Mouse (Mus musculus): ENCODE measurements around the gene Abhd15. TPM values are rescaled to one million over a fixed set of nuclear protein-coding genes. Genes with fewer than 3 reads are reported as not detected.

The Abhd15 gene
- polyA plus RNA-seq, 1 experiment = 10.4 TPM

DNA sequence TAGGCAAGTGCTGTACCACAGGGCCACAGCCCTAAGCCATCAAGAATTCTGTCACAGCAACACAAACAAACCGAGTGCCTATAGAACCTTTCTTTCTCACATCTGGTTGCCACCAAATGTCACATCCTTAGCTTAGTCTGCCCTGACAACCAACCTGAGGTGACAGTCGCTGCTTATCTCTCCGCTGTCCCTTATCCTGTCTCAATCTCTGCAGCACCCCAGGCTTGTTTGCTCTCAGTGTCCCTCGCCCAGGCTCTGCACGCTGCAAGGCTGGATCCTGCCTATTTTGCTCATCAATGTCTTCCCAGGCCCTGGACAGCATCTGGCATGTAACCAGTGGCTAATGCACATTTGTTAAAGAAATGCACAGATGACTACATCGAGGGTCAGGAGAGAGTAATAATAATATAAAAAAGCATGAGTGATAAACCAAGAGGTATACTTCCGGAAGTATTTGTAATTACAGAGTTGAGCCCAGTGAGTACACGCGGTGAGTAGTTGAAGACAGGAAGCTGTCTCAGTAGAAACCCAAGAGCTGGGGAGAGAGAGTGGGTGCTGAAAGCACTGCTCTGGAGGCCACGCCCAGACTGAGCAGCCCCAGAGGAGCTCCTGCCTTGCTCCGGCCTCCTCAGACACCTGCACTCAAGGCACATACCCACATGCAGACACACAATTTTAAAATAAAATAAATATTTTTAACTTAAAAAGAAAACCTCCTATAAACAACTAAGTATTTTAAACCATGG lies 31.2 kb upstream of the Abhd15 start:
- no peak for TF ChIP-seq POLR2A (IDR thresholded peaks at IDR 0.05; ENCODE audit: borderline replicate concordance, low read depth, low read length)
- no peak for TF ChIP-seq CTCF (IDR thresholded peaks at IDR 0.05; ENCODE audit: low read depth, low read length)
- H3K4me1 ChIP-seq (ENCODE audit: control insufficient read depth, insufficient read depth, low read length) = peaks cover 64% of the 10 kb centered on the region
- H3K27ac ChIP-seq (ENCODE audit: insufficient read depth, low read depth, low read length) = peak overlapping the region; percentile 60
- H3K4me3 ChIP-seq (ENCODE audit: insufficient read depth, low read length) = no peak overlapping the region

DNA sequence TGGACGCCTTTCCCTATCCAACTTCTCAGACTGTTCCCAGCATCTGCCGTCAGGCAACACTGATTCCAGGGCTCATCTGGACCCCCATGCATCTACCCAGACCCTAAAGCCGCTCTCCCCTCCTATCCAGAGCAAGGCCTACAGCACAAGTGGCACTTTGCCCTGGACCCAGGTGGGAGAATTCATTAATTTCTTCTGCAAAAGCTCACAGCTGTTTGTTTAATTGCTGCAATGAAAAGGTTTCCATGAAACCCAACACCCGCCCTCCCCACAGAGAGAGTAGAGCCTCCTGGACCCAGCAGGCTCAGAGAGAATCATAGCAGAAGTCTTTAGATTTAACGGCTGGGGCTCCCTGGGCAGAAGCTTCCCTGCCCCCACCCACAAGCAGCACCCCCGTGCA lies 29.7 kb upstream of the Abhd15 start:
- Histone ChIP-seq H3K4me1 (ENCODE audit: control insufficient read depth, insufficient read depth, low read length) (peaks cover 67% of the 10 kb centered on the region), H3K4me3 (ENCODE audit: insufficient read depth, low read length) (no peak overlapping the region), H3K27ac (ENCODE audit: insufficient read depth, low read depth, low read length) (no peak overlapping the region)
- TF ChIP-seq POLR2A (IDR thresholded peaks at IDR 0.05; ENCODE audit: borderline replicate concordance, low read depth, low read length) (no peak), CTCF (IDR thresholded peaks at IDR 0.05; ENCODE audit: low read depth, low read length) (no peak)

DNA sequence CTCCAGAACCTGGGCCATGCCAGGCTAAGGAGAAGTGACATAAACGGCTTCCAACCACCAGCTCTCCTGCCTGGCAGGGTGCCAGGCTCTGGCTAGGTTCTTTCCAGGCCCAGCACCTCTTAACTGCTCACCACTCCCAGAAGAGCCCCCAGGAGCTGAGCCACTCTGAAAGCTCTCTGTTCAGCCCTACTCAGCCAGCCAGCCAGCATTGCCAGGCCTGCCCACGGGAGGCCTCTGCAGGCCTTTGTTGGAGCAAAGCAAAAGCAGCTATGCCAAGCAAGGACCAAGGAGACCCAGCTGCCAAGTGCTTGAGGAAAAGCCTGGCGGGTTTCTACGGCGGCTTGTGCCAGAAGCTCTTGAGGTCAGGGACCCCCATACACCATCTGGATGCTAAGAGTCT lies 28.1 kb upstream of the Abhd15 start:
- no peak overlapping the region for H3K27ac ChIP-seq (ENCODE audit: insufficient read depth, low read depth, low read length)
- no peak overlapping the region for H3K4me3 ChIP-seq (ENCODE audit: insufficient read depth, low read length)
- H3K4me1 ChIP-seq (ENCODE audit: control insufficient read depth, insufficient read depth, low read length) = peaks cover 72% of the 10 kb centered on the region
- TF ChIP-seq CTCF (IDR thresholded peaks at IDR 0.05; ENCODE audit: low read depth, low read length) (no peak), POLR2A (IDR thresholded peaks at IDR 0.05; ENCODE audit: borderline replicate concordance, low read depth, low read length) (no peak)

DNA sequence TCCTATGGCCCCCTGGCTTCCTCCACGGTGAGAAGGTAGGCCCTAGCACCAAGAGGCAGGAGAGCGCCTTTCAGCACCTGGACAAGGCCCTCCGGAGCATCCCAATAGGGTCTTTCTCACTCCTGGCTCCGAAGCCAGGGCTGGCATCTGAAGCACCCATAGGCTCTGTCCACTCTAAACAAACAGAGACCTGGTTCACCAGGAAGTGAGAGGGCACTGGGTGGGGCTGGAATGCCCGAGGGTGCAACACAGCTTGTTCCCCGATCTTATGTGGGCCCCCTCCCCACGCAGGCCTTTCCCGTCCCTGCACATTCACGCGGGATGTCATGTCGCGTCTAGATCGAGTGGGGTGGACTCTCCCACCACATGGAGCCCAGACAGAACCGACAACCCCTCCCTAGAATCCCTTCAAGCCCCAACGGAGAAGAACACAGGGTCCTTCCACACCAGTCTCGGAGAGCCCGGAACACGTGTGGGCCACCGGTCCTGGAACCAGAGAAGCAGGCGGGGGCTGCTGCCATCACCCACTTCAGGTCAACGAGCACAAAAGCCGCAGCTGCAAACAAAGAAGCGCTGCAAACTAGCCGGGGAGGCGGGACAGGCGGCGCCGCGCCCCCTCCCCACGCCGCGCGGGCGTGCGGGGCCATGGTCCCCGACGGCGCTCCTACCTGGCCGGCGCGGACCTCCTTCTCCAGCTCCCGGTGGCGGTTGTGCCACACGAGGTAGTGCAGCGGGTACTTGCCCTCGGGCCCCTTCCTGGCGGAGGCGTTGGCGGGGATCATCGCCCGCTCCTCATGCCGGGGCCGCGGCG lies 25.9 kb upstream of the Abhd15 start:
- Histone ChIP-seq H3K4me3 (ENCODE audit: insufficient read depth, low read length) (peak overlapping the region; percentile 88), H3K27ac (ENCODE audit: insufficient read depth, low read depth, low read length) (0 out of 2 replicates have a peak overlapping the region, but pooled peaks have one; percentile 12), H3K4me1 (ENCODE audit: control insufficient read depth, insufficient read depth, low read length) (peaks cover 53% of the 10 kb centered on the region)
- TF ChIP-seq CTCF (IDR thresholded peaks at IDR 0.05; ENCODE audit: low read depth, low read length) = no peak
- TF ChIP-seq POLR2A (IDR thresholded peaks at IDR 0.05; ENCODE audit: borderline replicate concordance, low read depth, low read length) = no peak

DNA sequence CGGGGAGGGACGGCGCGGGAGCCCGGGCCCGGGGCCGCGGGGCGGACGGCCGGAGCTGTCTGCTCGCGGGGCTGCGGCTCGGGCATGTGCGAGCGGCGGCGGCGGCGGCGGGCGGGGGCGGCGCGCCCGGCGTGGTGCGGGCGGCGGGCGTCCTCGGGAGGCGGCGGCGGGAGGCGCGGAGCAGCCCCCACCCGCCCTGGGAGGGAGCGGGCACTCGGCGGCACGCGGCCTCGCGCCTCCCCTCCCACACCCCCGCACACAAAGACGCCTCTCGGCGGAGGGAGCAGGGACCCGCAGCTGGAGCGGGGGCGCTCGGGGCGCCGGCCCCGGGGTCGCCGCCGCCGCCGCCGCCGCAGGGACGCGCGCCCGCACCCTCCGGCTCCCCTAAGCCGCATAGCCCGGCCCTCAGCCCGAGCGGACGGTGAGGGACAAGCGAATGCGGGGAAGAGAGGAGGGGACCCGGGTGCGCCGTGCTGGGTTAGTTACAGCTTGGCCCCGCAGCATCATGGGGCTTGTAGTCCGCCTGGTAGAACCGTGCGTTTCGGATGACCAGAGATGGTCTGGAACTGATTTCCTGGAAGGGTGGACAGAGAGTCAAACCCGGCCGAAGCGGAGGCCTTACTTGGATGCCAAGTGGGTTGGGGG lies 25.2 kb upstream of the Abhd15 start, which contains the start of gene Ankrd13b:
Gene Ankrd13b (minus strand): TSS at position 88 of the 645 bp plus-strand sequence.
- Histone ChIP-seq H3K27ac (ENCODE audit: insufficient read depth, low read depth, low read length) (0 out of 2 replicates have a peak within 1 kb of the TSS, but pooled peaks have one; percentile 12), H3K4me1 (ENCODE audit: control insufficient read depth, insufficient read depth, low read length) (peaks cover 50% of the 10 kb centered on the region), H3K4me3 (ENCODE audit: insufficient read depth, low read length) (peak within 1 kb of the TSS; percentile 88)
- TF ChIP-seq CTCF (IDR thresholded peaks at IDR 0.05; ENCODE audit: low read depth, low read length) (no peak), POLR2A (IDR thresholded peaks at IDR 0.05; ENCODE audit: borderline replicate concordance, low read depth, low read length) (no peak)

DNA sequence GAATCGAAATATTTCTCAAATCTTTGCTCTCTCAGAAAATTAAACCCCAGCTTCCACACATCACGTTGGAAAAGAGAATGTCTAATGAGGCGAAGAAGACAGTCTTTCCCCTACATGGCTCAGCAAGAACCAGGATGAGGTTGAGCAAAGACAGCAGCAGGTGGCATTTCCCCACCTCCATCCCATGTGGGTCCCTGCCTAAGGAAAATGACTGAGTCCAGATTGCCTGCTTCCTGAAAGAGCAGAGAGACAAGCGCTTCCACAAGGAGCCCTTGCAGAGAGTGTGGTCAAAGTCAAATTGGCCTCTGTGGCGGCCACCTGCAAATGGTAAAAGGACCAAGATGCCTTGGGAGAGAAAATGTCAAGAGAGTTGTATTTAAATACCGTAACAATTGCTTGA lies 24.5 kb upstream of the Abhd15 start:
- peak overlapping the region; percentile 20 for H3K27ac ChIP-seq (ENCODE audit: insufficient read depth, low read depth, low read length)
- peaks cover 51% of the 10 kb centered on the region for H3K4me1 ChIP-seq (ENCODE audit: control insufficient read depth, insufficient read depth, low read length)
- peak overlapping the region; percentile 88; the same call in 1 of the 2 replicates for H3K4me3 ChIP-seq (ENCODE audit: insufficient read depth, low read length)
- TF ChIP-seq POLR2A (IDR thresholded peaks at IDR 0.05; ENCODE audit: borderline replicate concordance, low read depth, low read length) (no peak), CTCF (IDR thresholded peaks at IDR 0.05; ENCODE audit: low read depth, low read length) (no peak)

DNA sequence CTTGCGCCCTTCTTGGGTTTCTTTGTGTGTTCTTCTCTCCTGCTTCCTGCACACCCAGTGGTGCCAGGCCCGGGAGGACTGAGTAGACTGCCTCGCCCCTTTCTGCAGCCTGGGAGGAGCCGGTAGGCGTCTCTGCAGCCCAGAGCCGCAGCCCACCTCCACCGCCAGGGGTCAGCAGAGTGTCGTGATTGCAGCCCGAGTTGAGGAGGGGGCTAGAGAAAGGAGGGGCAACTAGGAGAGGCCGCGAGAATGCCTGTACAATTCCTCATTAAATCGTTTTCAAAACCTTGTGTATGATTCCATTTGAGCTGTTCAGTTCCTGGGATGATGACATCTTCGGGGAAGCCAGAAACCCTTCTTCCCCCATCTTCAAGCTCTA lies 23.8 kb upstream of the Abhd15 start:
- H3K4me3 ChIP-seq (ENCODE audit: insufficient read depth, low read length) = peak overlapping the region; percentile 92
- peak overlapping the region; percentile 78 for H3K27ac ChIP-seq (ENCODE audit: insufficient read depth, low read depth, low read length)
- peaks cover 51% of the 10 kb centered on the region for H3K4me1 ChIP-seq (ENCODE audit: control insufficient read depth, insufficient read depth, low read length)
- no peak for TF ChIP-seq POLR2A (IDR thresholded peaks at IDR 0.05; ENCODE audit: borderline replicate concordance, low read depth, low read length)
- TF ChIP-seq CTCF (IDR thresholded peaks at IDR 0.05; ENCODE audit: low read depth, low read length) = peak; percentile 95

DNA sequence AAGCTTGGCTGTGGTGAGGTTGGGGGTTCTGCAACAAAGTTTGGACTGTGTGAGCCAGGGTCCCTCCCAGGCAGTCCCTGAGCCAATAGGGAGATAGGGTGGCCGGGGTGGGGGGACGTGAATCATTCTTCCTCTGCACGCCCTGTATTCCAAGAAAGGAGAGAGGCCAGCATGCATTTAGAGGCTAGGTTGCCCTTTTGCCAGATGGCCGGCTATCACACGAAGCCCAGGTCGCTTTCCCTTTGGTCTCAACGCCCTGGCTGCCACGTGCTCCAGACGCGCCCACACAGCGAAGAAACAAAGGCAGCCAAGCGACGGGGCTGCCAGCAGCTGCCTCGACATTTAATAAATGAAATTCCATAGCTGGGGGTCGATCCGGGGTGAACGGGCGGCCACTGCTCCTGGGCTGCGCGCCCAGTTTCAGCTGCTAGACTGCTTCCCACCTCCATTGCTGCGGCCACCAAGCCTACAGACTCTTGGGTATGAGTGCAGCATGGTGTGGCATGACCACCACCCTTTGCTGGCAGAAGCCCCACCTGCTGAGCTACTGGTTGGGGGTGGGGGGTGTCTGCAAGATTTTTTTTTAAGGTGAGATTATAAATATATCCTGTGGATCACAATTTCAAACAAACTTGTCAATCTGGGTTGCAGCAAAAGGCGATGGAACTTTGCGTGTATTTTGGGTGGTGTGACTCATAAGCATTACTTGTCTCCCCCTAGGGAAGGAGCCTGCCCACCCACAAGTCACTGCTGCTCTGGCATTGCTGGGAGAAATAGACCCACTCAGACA lies 23.2 kb upstream of the Abhd15 start:
- H3K4me3 ChIP-seq (ENCODE audit: insufficient read depth, low read length) = peak overlapping the region; percentile 92
- H3K27ac ChIP-seq (ENCODE audit: insufficient read depth, low read depth, low read length) = peak overlapping the region; percentile 78
- H3K4me1 ChIP-seq (ENCODE audit: control insufficient read depth, insufficient read depth, low read length) = peaks cover 48% of the 10 kb centered on the region
- TF ChIP-seq POLR2A (IDR thresholded peaks at IDR 0.05; ENCODE audit: borderline replicate concordance, low read depth, low read length) (no peak), CTCF (IDR thresholded peaks at IDR 0.05; ENCODE audit: low read depth, low read length) (no peak)

DNA sequence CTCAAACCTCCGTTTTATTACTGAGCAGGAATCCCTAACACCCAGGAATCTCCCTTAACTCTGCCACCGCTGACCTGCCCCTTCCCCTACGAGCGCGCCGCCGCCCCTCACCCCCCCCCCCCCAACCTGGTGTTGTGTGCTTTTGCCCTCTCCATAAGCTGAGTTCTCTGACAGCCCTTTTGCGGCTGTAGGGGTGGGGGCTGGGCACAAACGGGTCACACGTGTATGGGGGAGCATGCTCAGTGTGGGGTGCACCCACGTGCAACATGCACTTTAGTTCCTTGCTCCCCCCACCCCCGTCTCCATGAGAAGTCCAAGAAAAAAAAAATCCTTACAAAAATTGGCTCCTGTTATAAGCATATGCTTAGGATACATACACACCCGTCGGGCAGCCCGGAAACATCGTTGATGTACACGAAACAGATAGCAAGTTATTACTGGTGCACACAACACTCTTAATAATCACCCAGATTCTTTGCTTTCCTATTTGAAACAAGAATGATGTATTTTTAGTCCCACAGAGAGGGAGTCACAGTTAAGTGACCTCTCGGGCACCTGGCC lies 22.5 kb upstream of the Abhd15 start:
- Histone ChIP-seq H3K4me1 (ENCODE audit: control insufficient read depth, insufficient read depth, low read length) (peaks cover 48% of the 10 kb centered on the region), H3K4me3 (ENCODE audit: insufficient read depth, low read length) (peak overlapping the region; percentile 92), H3K27ac (ENCODE audit: insufficient read depth, low read depth, low read length) (peak overlapping the region; percentile 78)
- no peak for TF ChIP-seq CTCF (IDR thresholded peaks at IDR 0.05; ENCODE audit: low read depth, low read length)
- no peak for TF ChIP-seq POLR2A (IDR thresholded peaks at IDR 0.05; ENCODE audit: borderline replicate concordance, low read depth, low read length)

Measured in bone marrow macrophage, adult 2 months (primary cell).